Mouse (Mus musculus) CH12.LX (cell line): Measurements from ENCODE around the gene Kdm2b. TPM values are rescaled to one million over a fixed set of nuclear protein-coding genes. Genes with fewer than 3 reads are reported as not detected.

ENCODE experiments used
- DNase-seq: peaks from one replicate; pipeline ENCODE4 v3.0.0-alpha.2; 2013; ENCODE audit errors: extremely low read depth
- H3K27ac ChIP-seq: 2 replicates; pipeline ENCODE4 v1.5.1; 2012; ENCODE audit warnings: low read depth, mild to moderate bottlenecking, control low read depth, moderate library complexity; ENCODE audit not compliant: insufficient read depth
- H3K27me3 ChIP-seq: replicated peaks from 2 replicates; pipeline ENCODE3; 2012; ENCODE audit warnings: inconsistent platforms
- H3K36me3 ChIP-seq, 2 experiments: replicated peaks in 1 of 2; 2 replicates each; pipeline versions ENCODE3 to v1.6.1; 2012; ENCODE audit warnings: inconsistent platforms in 1 of 2, low read length in 1 of 2, mild to moderate bottlenecking in 1 of 2, mixed read lengths in 1 of 2, moderate library complexity in 1 of 2; ENCODE audit not compliant: control insufficient read depth in 1 of 2, insufficient read depth in 1 of 2
- H3K4me1 ChIP-seq, 2 experiments: 2 replicates each; pipeline ENCODE4 v1.6.1; 2012; ENCODE audit warnings: inconsistent platforms in 1 of 2, moderate library complexity in 1 of 2; ENCODE audit not compliant: insufficient read depth in 2 of 2, control insufficient read depth in 1 of 2
- H3K4me2 ChIP-seq: 2 replicates; pipeline ENCODE4 v1.6.1; 2012; ENCODE audit warnings: low read depth, mild to moderate bottlenecking, control low read depth; ENCODE audit not compliant: poor library complexity, insufficient read depth, severe bottlenecking
- H3K4me3 ChIP-seq, 3 experiments: fragments of 150-350 bp in 1 of 3; sonication (generic) in 1 of 3; replicated peaks in 1 of 3; 2 replicates each; pipeline versions ENCODE3 to v1.5.1; 2011 to 2012; ENCODE audit warnings: low read depth in 2 of 3, low read length in 2 of 3, mild to moderate bottlenecking in 2 of 3, moderate library complexity in 2 of 3, control low read depth in 1 of 3, improper control_type of control experiment in 1 of 3, inconsistent platforms in 1 of 3, mixed read lengths in 1 of 3; ENCODE audit not compliant: poor library complexity in 1 of 3
- H3K79me2 ChIP-seq: replicated peaks from 2 replicates; pipeline ENCODE4 v1.6.1; 2012; ENCODE audit warnings: mild to moderate bottlenecking, moderate library complexity; ENCODE audit not compliant: control insufficient read depth, poor library complexity, insufficient read depth, severe bottlenecking; ENCODE audit errors: extremely low read depth
- H3K9ac ChIP-seq: 2 replicates; pipeline ENCODE4 v1.6.1; 2012; ENCODE audit warnings: low read depth, mild to moderate bottlenecking, control low read depth, moderate library complexity; ENCODE audit not compliant: insufficient read depth
- H3K9me3 ChIP-seq: replicated peaks from 2 replicates; pipeline ENCODE3; 2012; ENCODE audit warnings: low read length, inconsistent platforms, mixed read lengths
- BHLHE40 ChIP-seq: IDR thresholded peaks from 2 replicates; pipeline ENCODE4 v1.6.1; 2011; ENCODE audit warnings: mild to moderate bottlenecking, low read depth, low read length, improper control_type of control experiment
- CHD1 ChIP-seq: IDR thresholded peaks from 2 replicates; pipeline ENCODE4 v1.6.1; 2012; ENCODE audit warnings: low read depth, low read length, improper control_type of control experiment, inconsistent platforms
- E2F4 ChIP-seq: IDR thresholded peaks from 2 replicates; pipeline ENCODE4 v1.6.1; 2011; ENCODE audit warnings: low read depth, low read length, improper control_type of control experiment; ENCODE audit not compliant: insufficient replicate concordance
- ELF1 ChIP-seq: IDR thresholded peaks from 2 replicates; pipeline ENCODE4 v1.6.1; 2014; ENCODE audit warnings: low read depth, mild to moderate bottlenecking, inconsistent platforms, low read length, improper control_type of control experiment
- EP300 ChIP-seq: IDR thresholded peaks from 2 replicates; pipeline ENCODE4 v1.6.1; 2011; ENCODE audit warnings: low read length, improper control_type of control experiment
- ETS1 ChIP-seq: conservative IDR thresholded peaks from 2 replicates; pipeline ENCODE4 v1.6.1; 2012; ENCODE audit warnings: low read depth, mild to moderate bottlenecking, inconsistent platforms, low read length, improper control_type of control experiment, moderate library complexity
- HCFC1 ChIP-seq: IDR thresholded peaks from 2 replicates; pipeline ENCODE4 v1.6.1; 2012; ENCODE audit warnings: low read depth, mild to moderate bottlenecking, inconsistent platforms, low read length, improper control_type of control experiment
- IRF4 ChIP-seq: IDR thresholded peaks from 2 replicates; pipeline ENCODE4 v1.6.1; 2014; ENCODE audit warnings: low read depth, mild to moderate bottlenecking, inconsistent platforms, low read length, improper control_type of control experiment
- MEF2A ChIP-seq: IDR thresholded peaks from 2 replicates; pipeline ENCODE4 v1.6.1; 2014; ENCODE audit warnings: low read depth, mild to moderate bottlenecking, inconsistent platforms, low read length, improper control_type of control experiment, borderline replicate concordance
- MYC ChIP-seq: IDR thresholded peaks from 2 replicates; pipeline ENCODE4 v1.6.1; 2011; ENCODE audit warnings: low read depth, mild to moderate bottlenecking, improper control_type of control experiment, low read length
- NELFE ChIP-seq: IDR thresholded peaks from 2 replicates; pipeline ENCODE4 v1.6.1; 2011; ENCODE audit warnings: low read depth, low read length, improper control_type of control experiment
- PAX5 ChIP-seq: IDR thresholded peaks from 2 replicates; pipeline ENCODE4 v1.6.1; 2012; ENCODE audit warnings: low read length, inconsistent platforms, mixed read lengths
- POLR2A ChIP-seq: IDR thresholded peaks from 2 replicates; pipeline ENCODE4 v1.6.1; 2011; ENCODE audit warnings: low read depth, mild to moderate bottlenecking, improper control_type of control experiment, low read length
- RCOR1 ChIP-seq: conservative IDR thresholded peaks from 2 replicates; pipeline ENCODE4 v1.6.1; 2012; ENCODE audit warnings: low read depth, mild to moderate bottlenecking, inconsistent platforms, low read length, improper control_type of control experiment
- SIN3A ChIP-seq: IDR thresholded peaks from 2 replicates; pipeline ENCODE4 v1.6.1; 2012; ENCODE audit warnings: low read length, improper control_type of control experiment, inconsistent platforms
- TBP ChIP-seq: conservative IDR thresholded peaks from 2 replicates; pipeline ENCODE4 v1.6.1; 2011; ENCODE audit warnings: low read depth, low read length, improper control_type of control experiment
- TCF12 ChIP-seq: IDR thresholded peaks from 2 replicates; pipeline ENCODE4 v1.6.1; 2014; ENCODE audit warnings: low read depth, mild to moderate bottlenecking, inconsistent platforms, low read length, improper control_type of control experiment
- UBTF ChIP-seq: IDR thresholded peaks from 2 replicates; pipeline ENCODE4 v1.6.1; 2012; ENCODE audit warnings: low read depth, mild to moderate bottlenecking, inconsistent platforms, low read length, improper control_type of control experiment, moderate library complexity
- ZNF384 ChIP-seq: IDR thresholded peaks from 2 replicates; pipeline ENCODE4 v1.6.1; 2012; ENCODE audit warnings: low read depth, low read length, improper control_type of control experiment, inconsistent platforms
- dilution Hi-C: fragments of 300-500 bp; cut with MboI; formaldehyde crosslinking; loops from 2 replicates; pipeline ENCODE4 v1.14.3; 2020; ENCODE audit warnings: low sequenced_read_pairs; ENCODE audit not compliant: extremely low pct_unique_long_range_greater_than_20kb, extremely low pct_ligation_motif_present
- in situ Hi-C: fragments of 300-500 bp; cut with MboI; formaldehyde crosslinking; loops from 3 replicates; pipeline ENCODE4 v1.14.3; 2019; ENCODE audit warnings: low sequenced_read_pairs, low pct_ligation_motif_present, low pct_unique_long_range_greater_than_20kb, mixed read lengths
- polyA plus RNA-seq: library from polyadenylated mRNA; unstranded; fragments of >175 nt; gene quantifications from 2 replicates; pipeline ENCODE4 v1.2.1, GENCODE M21; 2012; ENCODE audit warnings: low read depth; ENCODE audit not compliant: insufficient read length
- total RNA-seq, 2 experiments: library from RNA; depleted of rRNA; stranded (reverse); fragments of 300-350 nt in 1 of 2; fragments of >200 nt in 1 of 2; gene quantifications; 2 replicates each; pipeline ENCODE4 v1.2.3; 2012 to 2014

The Kdm2b gene
- total and polyA plus RNA-seq, 3 experiments, result 69.3 to 138 (median 80.1) TPM

DNA sequence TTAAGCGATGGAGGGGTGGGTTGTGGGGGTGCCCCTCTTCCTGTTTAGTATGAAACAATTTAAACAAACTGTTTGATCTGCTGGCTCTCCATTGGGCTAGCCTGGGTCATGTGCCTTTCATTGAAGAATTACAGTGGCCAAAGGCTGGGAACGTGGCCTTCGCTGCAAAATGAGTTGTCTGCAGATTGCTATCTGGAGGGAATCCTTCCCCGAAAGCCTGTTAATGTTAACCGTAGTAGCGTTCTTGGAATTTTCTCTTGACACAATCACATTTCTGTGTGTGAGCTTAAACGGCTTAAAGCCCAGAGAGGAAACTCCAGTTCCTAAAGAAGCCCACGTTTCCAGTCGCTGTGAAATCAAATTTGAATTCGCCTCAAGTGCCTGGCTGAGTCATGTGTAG is 156.6 kb downstream of the Kdm2b start:
- H3K27ac ChIP-seq, result no peak overlapping the region
- H3K4me2 ChIP-seq, result no peak overlapping the region
- in situ Hi-C loops, result no loop called here
- no peaks in the 10 kb centered on the region for H3K27me3 ChIP-seq
- dilution Hi-C loops, result no loop called here
- H3K79me2 ChIP-seq, result no peaks in the 10 kb centered on the region
- TF ChIP-seq ETS1 (no peak), BHLHE40 (peak; percentile 2; the same call in 1 of the 2 replicates)
- H3K9ac ChIP-seq, result no peak overlapping the region
- no peaks in the 10 kb centered on the region for H3K4me1 ChIP-seq
- no peak overlapping the region for H3K4me3 ChIP-seq
- no peak for DNase-seq
- no peaks in the 10 kb centered on the region for H3K36me3 ChIP-seq
- no peaks in the 10 kb centered on the region for H3K9me3 ChIP-seq

GRCm38 (mm10) chr5:122832536-122832935 is 157.1 kb downstream of the Kdm2b start:
- Histone ChIP-seq H3K27me3 (no peaks in the 10 kb centered on the region), H3K79me2 (no peaks in the 10 kb centered on the region), H3K9ac (no peak overlapping the region), H3K9me3 (no peaks in the 10 kb centered on the region), H3K27ac (no peak overlapping the region), H3K4me2 (peak overlapping the region; percentile 27; the same call in 1 of the 2 replicates), H3K4me3 (no peak overlapping the region), H3K4me1 (no peaks in the 10 kb centered on the region), H3K36me3 (no peaks in the 10 kb centered on the region)
- in situ Hi-C loops (no loop called here), dilution Hi-C loops (no loop called here)
- no peak for DNase-seq
- TF ChIP-seq MEF2A, result peak; percentile 16; the same call in 1 of the 2 replicates
- TF ChIP-seq EP300, result peak; percentile 69
- no peak for TF ChIP-seq PAX5
- 0 out of 2 replicates have a peak, but pooled peaks have one; percentile 31 for TF ChIP-seq TBP
- no peak for TF ChIP-seq RCOR1
- 0 out of 2 replicates have a peak, but pooled peaks have one; percentile 37 for TF ChIP-seq NELFE
- no peak for TF ChIP-seq CHD1
- 0 out of 2 replicates have a peak, but pooled peaks have one; percentile 33 for TF ChIP-seq POLR2A
- TF ChIP-seq E2F4, result no peak
- peak; percentile 66 for TF ChIP-seq TCF12
- TF ChIP-seq ELF1, result peak; percentile 55; the same call in 1 of the 2 replicates
- TF ChIP-seq MYC, result 0 out of 2 replicates have a peak, but pooled peaks have one; percentile 27
- no peak for TF ChIP-seq UBTF
- peak; percentile 58; the same call in 1 of the 2 replicates for TF ChIP-seq SIN3A
- TF ChIP-seq HCFC1, result peak; percentile 27; the same call in 1 of the 2 replicates
- peak; percentile 23; the same call in 1 of the 2 replicates for TF ChIP-seq BHLHE40
- peak; percentile 27; the same call in 1 of the 2 replicates for TF ChIP-seq IRF4
- TF ChIP-seq ZNF384, result peak; percentile 64; the same call in 1 of the 2 replicates
